Mouse (Mus musculus) heart, postnatal 14 days (tissue): ENCODE data around the gene Cd300ld5. TPM values are rescaled to one million over a fixed set of nuclear protein-coding genes. Genes with fewer than 3 reads are reported as not detected.
"Not testable (repeated sequence)": the region's sequence is repeated elsewhere in the genome, so short reads cannot be mapped to it uniquely, and the experiment has no call there.

Experiments used
- DNase-seq, 2 experiments: peaks; one replicate each; pipeline ENCODE4 v3.0.0; 2021 to 2022
- intact Hi-C: fragments of 180-260 bp; cut with DNase I; formaldehyde crosslinking; loops from one replicate; pipeline ENCODE4 v1.15.1; 2025
- long read RNA-seq, 2 experiments: library from polyadenylated mRNA; stranded (forward); transcript quantifications; one replicate each; pipeline ENCODE4 v2.0.0; 2021
- total RNA-seq, 2 experiments: library from RNA; stranded (reverse); gene quantifications; 2 replicates each; pipeline ENCODE4 v1.2.3; 2021

Cd300ld5 gene
- total RNA-seq: 1 to 10 TPM in 1 of 2 experiments, not detected in 1; 1.4 TPM
- long read RNA-seq, experiment 1: 0 reads
- long read RNA-seq, experiment 2: 0 reads

DNA sequence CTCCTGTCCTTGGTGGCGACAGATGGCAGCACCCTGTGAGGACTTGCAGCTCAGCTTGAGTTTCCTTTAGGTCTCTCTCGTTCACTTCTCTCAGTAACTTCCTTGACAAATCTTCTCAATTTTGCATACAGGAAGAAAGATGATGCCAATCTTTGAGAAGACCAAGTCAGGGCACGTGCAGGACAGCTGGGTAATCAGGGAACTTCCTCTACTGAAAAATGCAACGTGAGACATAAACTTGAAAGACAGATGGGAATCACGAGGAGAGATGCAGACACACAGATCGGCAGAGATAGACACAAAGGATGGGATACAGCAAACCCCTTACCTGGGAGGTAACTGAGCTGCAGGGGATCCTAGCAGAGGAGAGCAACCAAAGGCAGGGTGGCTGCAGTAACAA is at the start of gene Cd300ld5:
TSS of gene Cd300ld5 (minus strand) at position 101 of the 400 bp plus-strand sequence.
- intact Hi-C loops, DNase-seq: not testable (repeated sequence)

- intact Hi-C loops: no loop called here
- no peak for DNase-seq
Measured at GRCm38 (mm10) chr11:115086213-115086612, 48.6 kb upstream of the Cd300ld5 start.

DNA sequence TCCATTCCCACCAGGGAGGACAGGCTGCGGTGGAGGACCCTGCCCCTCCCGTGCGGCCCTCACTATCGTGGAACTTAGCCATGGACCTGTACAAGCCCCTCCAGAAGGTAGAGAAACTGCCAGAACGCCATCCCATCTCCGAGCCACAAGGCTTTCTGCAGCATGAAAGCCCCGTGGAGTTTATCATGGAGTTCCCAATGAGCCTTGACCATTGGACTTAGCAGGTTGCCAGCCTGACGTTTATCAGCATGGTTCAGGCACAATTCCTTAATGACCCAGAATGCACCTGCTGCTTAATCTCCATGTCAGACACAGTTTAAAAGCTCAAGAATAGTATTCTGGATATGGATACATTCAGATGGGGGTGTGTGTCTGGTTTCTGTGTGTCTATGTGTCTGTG is 47.5 kb upstream of the Cd300ld5 start:
- intact Hi-C loops: no loop called here
- no peak for DNase-seq

DNA sequence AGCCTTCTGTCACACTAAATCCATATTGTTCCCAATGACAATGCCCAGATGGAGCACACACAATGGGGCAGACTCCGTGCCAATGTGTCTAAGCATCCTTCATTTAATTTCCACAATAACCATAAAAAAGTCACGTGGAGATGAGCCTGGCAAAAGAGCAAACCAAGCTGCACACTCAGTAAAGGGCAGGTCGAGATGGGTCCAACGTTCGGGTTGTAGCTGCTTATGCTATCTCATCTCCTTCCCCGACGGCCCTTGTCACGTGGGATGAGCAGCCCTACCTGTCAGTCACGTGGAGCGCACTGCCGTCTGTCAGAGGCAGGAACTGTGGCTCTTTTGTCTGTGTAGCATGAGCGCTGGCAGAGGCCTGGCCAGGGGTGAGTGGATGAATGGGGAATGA is 47.0 kb upstream of the Cd300ld5 start:
- intact Hi-C loops: loop anchor here (5.0 kb wide), 1 partner anchor 183 kb away; the partner anchor contains the start of gene Grin2c

DNA sequence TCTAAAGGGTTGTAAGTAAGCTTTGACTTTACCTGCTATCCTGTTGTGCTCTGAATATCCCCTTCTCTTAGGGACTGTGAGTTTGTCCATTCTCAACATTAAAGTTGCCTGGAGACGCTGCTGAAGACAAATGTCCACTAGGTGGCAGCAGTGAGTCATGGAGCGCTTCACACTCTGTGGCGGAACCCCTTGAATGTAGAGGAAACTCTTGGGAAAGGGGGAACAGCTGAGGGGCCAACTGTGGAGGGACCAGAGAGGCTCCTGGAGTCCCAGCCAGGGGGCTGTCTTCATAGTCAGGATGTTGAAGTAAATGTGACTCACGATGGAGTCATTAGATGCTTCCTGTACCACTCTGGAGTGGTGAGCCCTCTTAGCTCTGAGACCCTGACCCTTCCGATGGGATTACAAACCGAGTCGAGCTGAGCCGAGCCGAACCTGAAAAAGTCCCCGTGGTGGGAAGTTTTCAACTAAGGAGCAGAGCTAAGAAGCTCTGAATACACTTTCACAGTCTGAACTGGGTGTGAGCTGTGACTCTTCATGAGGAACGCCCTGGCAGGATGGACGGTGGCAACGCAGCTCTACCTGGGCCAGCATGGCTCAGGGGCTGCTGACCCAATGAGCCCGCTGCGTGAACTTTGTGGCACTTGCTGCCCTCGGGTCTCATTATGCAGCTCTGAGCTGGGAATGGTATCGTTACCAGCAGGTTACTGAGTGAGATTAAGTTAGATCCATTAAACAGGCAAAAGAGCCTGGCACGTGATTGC is 46.0 kb upstream of the Cd300ld5 start:
- intact Hi-C loops: loop anchor here (1.0 to 5.0 kb wide), 2 partner anchors 70 to 184 kb away; partner anchors contain the start of gene Grin2c
- peak; percentile 75 to 88 for DNase-seq

More for the DNA sequence above, 47.0 kb upstream of the Cd300ld5 start:
- no peak for DNase-seq

GRCm38 (mm10) chr11:115082196-115082595 is 44.6 kb upstream of the Cd300ld5 start:
- intact Hi-C loops: loop anchor here (5.0 kb wide), 1 partner anchor 185 kb away; the partner anchor contains the start of gene Grin2c
- DNase-seq: no peak

DNA sequence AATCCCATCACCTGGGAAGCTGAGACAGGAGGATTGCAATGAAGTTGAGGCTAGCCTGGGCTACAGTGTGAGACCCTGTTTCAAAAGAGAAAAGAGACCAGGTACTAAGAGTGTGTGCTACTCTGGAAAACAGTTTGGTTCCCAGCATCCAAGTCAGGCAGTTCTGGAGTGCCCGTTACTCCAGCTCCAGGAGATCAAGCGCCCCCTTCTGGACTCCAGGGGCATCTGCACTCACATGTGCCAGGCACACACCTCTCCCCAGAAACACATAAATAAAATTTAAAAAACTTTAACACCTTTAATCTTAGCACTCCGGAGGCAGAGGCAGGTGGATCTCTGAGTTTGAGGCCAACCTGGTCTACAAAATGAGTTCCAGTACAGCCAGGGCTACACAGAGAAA is 43.8 kb upstream of the Cd300ld5 start:
- DNase-seq: no peak
- intact Hi-C loops: loop anchor here (5.0 kb wide), 1 partner anchor 186 kb away; the partner anchor contains the start of gene Grin2c

DNA sequence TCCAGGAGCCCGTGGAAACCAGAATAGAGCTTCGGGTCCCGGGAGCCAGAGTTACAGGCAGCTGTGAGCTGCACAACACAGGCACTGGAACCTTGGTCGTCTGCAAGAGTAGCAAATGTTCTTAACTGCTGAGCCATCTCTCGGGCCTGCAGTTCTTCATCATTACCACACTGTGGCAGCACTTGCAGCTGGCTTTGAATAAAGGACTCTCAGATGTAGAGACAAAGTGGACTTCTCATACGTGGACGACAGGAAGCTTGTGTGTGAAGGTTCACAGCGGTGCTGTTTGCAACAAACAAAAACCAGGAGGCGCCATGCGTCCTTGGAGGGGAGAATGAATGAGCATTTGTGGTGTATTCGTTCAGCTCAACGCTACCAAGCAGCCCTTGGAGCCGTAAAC is 43.3 kb upstream of the Cd300ld5 start:
- intact Hi-C loops: loop anchor here (5.0 kb wide), 1 partner anchor 186 kb away; the partner anchor contains the start of gene Grin2c
- peak; percentile 25 to 53 for DNase-seq

DNA sequence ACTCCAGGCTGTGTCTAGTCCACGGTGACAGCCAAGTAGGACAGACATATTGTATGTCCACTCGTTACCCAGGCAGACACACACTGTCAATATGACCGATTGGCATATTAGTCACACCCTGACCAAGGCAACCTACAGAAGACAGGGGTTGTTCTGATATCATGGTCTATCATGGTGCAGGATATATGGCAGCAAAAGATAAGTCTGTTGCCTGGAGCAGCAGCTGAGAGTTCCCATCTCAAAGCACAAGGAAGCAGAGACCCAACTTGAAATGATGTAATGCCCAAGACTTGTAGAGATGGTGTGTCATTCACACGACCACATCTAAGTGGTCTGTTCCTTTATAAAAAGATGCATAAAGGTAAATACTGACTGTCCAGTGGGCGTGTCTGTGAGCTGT is 41.1 kb upstream of the Cd300ld5 start:
- intact Hi-C loops: no loop called here
- no peak for DNase-seq

- intact Hi-C loops: no loop called here
- no peak for DNase-seq
Measured at GRCm38 (mm10) chr11:115077436-115077835, 39.9 kb upstream of the Cd300ld5 start.

- DNase-seq: no peak
- intact Hi-C loops: no loop called here
Measured at GRCm38 (mm10) chr11:115075859-115076258, 38.3 kb upstream of the Cd300ld5 start.

GRCm38 (mm10) chr11:115075407-115075806 is 37.8 kb upstream of the Cd300ld5 start:
- intact Hi-C loops: no loop called here

GRCm38 (mm10) chr11:115073002-115073401 is 35.4 kb upstream of the Cd300ld5 start:
- no peak for DNase-seq
- intact Hi-C loops: no loop called here

More at GRCm38 (mm10) chr11:115075407-115075806, 37.8 kb upstream of the Cd300ld5 start:
- no peak for DNase-seq

GRCm38 (mm10) chr11:115071631-115072294 is 34.2 kb upstream of the Cd300ld5 start:
- intact Hi-C loops: no loop called here
- peak; percentile 39 to 48 for DNase-seq

- intact Hi-C loops: no loop called here
- no peak for DNase-seq
Measured at GRCm38 (mm10) chr11:115071015-115071551, 33.5 kb upstream of the Cd300ld5 start.

DNA sequence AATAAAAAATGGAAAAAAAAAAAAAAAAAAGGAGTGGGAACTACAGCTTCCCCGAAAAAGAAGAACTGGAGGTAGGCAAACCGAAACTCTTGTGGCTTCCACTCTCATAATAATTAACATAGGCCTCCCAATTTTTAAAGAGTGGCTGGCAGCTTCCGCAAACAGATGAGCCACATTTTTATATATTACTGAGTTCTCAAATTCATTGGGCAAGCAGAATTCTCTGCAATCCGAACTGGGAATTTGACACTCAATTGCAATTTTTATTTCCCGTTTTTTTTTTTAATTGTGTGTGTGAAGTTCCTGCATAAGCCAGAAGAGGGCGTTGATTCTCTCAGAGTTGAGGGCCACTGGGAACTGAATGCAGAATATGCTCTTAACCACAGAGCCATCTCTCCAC is 29.2 kb upstream of the Cd300ld5 start:
- intact Hi-C loops: no loop called here
- DNase-seq: no peak

DNA sequence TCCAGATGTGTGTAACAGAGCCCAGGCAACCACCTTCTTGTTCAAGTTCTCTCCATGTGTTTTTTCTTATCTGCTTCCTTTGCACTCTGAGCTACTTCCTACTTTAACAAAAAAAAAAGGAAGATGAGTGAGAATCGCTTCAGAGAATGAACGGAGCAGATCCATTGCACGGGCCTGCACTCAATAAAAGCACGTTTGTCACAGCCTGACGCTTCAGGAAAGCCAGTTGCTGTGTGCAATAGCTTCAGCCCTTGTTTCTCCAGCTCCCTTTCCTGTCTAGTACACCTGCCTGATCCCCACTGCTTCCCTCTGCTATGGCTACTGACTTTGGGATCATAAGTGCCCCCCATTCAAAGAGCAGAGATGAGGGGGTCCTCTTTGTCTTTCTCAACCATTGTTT is 24.5 kb upstream of the Cd300ld5 start, which contains the start of gene Cd300e:
TSS of gene Cd300e (minus strand) at position 101 of the 400 bp plus-strand sequence.
- intact Hi-C loops: no loop called here
- DNase-seq: no peak

- no peak for DNase-seq
- intact Hi-C loops: no loop called here
Measured at GRCm38 (mm10) chr11:115059797-115060196, 22.2 kb upstream of the Cd300ld5 start.

DNA sequence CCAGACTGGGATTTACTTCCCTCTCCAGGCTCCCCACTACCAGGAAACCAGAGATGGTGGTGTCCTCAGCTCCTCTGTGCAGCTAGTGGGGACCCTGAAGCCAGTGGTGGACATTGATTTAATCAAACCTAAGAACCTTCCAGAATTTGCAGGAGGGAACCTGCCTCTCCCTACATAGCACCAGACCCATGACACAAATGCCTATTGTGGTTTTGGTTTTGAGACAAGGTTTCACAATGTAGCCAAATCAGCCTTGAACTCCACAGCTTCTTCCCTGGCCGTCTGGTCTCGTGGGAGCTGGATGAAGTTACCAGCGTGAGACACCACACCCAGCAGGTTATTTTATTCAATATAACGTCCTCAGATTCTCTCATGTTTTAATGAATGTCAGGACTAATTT is 21.1 kb upstream of the Cd300ld5 start:
- intact Hi-C loops: no loop called here
- no peak for DNase-seq

- intact Hi-C loops: no loop called here
- no peak for DNase-seq
Measured at GRCm38 (mm10) chr11:115054537-115054936, 17.0 kb upstream of the Cd300ld5 start.

GRCm38 (mm10) chr11:115052991-115053390 is 15.4 kb upstream of the Cd300ld5 start:
- intact Hi-C loops: no loop called here
- no peak for DNase-seq
